Mouse (Mus musculus) spleen, adult 18-20 months (tissue): ENCODE data around the gene Fam19a2.

Experiments used
- DNase-seq, 2 experiments: peaks; one replicate each; pipeline ENCODE4 v3.0.0; 2022; ENCODE audit warnings: mixed read lengths in 2 of 2

The Fam19a2 gene

GRCm38 (mm10) chr10:123572342-123573070, 308.7 kb downstream of the Fam19a2 start:
- DNase-seq = no peak

GRCm38 (mm10) chr10:123577823-123578222, 314.0 kb downstream of the Fam19a2 start:
- no peak for DNase-seq

GRCm38 (mm10) chr10:123579012-123579411, 315.2 kb downstream of the Fam19a2 start:
- no peak for DNase-seq

GRCm38 (mm10) chr10:123595043-123595442, 331.2 kb downstream of the Fam19a2 start:
- DNase-seq = no peak

GRCm38 (mm10) chr10:123597059-123597458, 333.3 kb downstream of the Fam19a2 start:
- DNase-seq = no peak

GRCm38 (mm10) chr10:123605671-123606070, 341.9 kb downstream of the Fam19a2 start:
- DNase-seq = no peak

GRCm38 (mm10) chr10:123626691-123627090, 362.9 kb downstream of the Fam19a2 start:
- DNase-seq = no peak

- no peak for DNase-seq
These were observed 365.5 kb downstream of the Fam19a2 start for GRCm38 (mm10) chr10:123629248-123629744.

GRCm38 (mm10) chr10:123632029-123632428, 368.2 kb downstream of the Fam19a2 start:
- no peak for DNase-seq

- DNase-seq = no peak
These were observed 372.9 kb downstream of the Fam19a2 start for GRCm38 (mm10) chr10:123636655-123637054.

- no peak for DNase-seq
These were observed 373.7 kb downstream of the Fam19a2 start for GRCm38 (mm10) chr10:123637496-123637895.

- no peak for DNase-seq
These were observed 381.8 kb downstream of the Fam19a2 start for GRCm38 (mm10) chr10:123645568-123645967.

GRCm38 (mm10) chr10:123671208-123671607, 407.4 kb downstream of the Fam19a2 start:
- DNase-seq = no peak

- DNase-seq = no peak
These were observed 414.6 kb downstream of the Fam19a2 start for GRCm38 (mm10) chr10:123678284-123678864.

- DNase-seq = no peak
These were observed 419.0 kb downstream of the Fam19a2 start for GRCm38 (mm10) chr10:123682718-123683255.

GRCm38 (mm10) chr10:123692186-123692925, 428.6 kb downstream of the Fam19a2 start:
- DNase-seq = no peak

- DNase-seq = no peak
These were observed 429.1 kb downstream of the Fam19a2 start for GRCm38 (mm10) chr10:123692926-123693224.

- no peak for DNase-seq
These were observed 438.8 kb downstream of the Fam19a2 start for GRCm38 (mm10) chr10:123702595-123702994.

GRCm38 (mm10) chr10:123707026-123707425, 443.2 kb downstream of the Fam19a2 start:
- no peak for DNase-seq

- no peak for DNase-seq
These were observed 446.9 kb downstream of the Fam19a2 start for GRCm38 (mm10) chr10:123710738-123711137.

- DNase-seq = no peak
These were observed 458.2 kb downstream of the Fam19a2 start for GRCm38 (mm10) chr10:123721952-123722460.

GRCm38 (mm10) chr10:123723641-123724040, 459.8 kb downstream of the Fam19a2 start:
- DNase-seq = no peak

GRCm38 (mm10) chr10:123748317-123748716, 484.5 kb downstream of the Fam19a2 start:
- no peak for DNase-seq
